Mouse (Mus musculus): ENCODE measurements around the gene Pde11a.

DNA sequence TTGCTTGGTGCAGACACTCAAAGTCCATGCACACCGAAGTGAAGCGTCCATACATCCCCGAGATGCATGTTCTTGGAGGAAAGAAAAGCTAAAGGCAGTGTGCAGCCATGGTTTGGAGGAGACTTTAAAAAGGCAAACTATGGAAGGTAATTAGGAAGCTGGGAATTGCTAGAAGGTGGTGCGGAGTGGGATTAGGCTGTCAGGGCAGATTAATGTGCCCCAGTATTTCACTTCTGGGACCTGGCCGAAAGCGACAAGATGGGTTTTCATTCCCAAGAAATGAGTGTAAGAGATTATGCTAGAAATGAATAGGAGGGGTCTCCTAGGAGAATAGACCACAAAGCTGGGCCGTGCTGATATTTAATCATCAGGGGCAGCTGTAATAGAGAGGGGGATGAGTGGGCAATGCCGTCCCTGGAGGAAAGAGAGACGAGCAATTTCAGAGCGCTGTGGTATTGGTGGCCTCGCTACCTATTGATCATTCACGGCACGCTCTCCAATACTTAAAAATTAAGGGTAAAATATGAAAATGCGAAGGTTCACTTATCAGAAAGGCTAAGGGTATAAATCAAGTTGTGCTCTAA is 284.7 kb downstream of the Pde11a start:
- TF ChIP-seq POLR2A (IDR thresholded peaks at IDR 0.05; ENCODE audit: insufficient read depth, low read depth, low read length) (no peak), CTCF (IDR thresholded peaks at IDR 0.05; ENCODE audit: insufficient read depth, low read depth, low read length) (no peak)

All from olfactory bulb, adult 2 months (tissue).